Mouse (Mus musculus) colon, adult 2 months (tissue): ENCODE data around the gene Ring1. TPM values are rescaled to one million over a fixed set of nuclear protein-coding genes. Genes with fewer than 3 reads are reported as not detected.

Source experiments
- polyA plus RNA-seq: library from polyadenylated mRNA; depleted of rRNA; stranded (reverse); fragments of >200 nt; gene quantifications from 2 replicates; pipeline ENCODE4 v1.2.3, GENCODE M21; 2012; rRNA removed

Ring1 gene
- 80.0 and 97.6 TPM in 2 replicates for polyA plus RNA-seq

GRCm38 (mm10) chr17:34024317-34024821 lies at the start of gene Ring1:
Ring1 (minus strand) TSS chr17:34024680.

GRCm38 (mm10) chr17:34038878-34039561 lies 14.5 kb upstream of the Ring1 start, which contains the start of gene Col11a2:
Col11a2 (plus strand) TSS chr17:34039437.

GRCm38 (mm10) chr17:34031465-34032173 lies 7.1 kb upstream of the Ring1 start, which contains the start of the genes Slc39a7 and Rxrb:
Slc39a7 (minus strand) TSS chr17:34031682.
Rxrb (plus strand) TSS chr17:34031812.

GRCm38 (mm10) chr17:34027656-34028223 lies 3.3 kb upstream of the Ring1 start, which contains the start of gene H2-Ke6:
H2-Ke6 (minus strand) TSS chr17:34028060.

GRCm38 (mm10) chr17:34000150-34000537 lies 24.3 kb downstream of the Ring1 start, which contains the start of gene H2-K1:
H2-K1 (minus strand) TSS chr17:34000347.

Other genes starting within 250 kb of the Ring1 start
- 5.4 and 9.5 TPM in 2 replicates for gene Angptl4, start 242.8 kb downstream of the Ring1 start, polyA plus RNA-seq
- gene Kank3, start 214.2 kb downstream of the Ring1 start, polyA plus RNA-seq = 30.2 and 34.8 TPM in 2 replicates
- 815 and 940 TPM in 2 replicates for gene Rps28, start 200.1 kb downstream of the Ring1 start, polyA plus RNA-seq
- gene Ndufa7, start 200.1 kb downstream of the Ring1 start, polyA plus RNA-seq = 580 and 659 TPM in 2 replicates
- gene Cd320, start 181.6 kb downstream of the Ring1 start, polyA plus RNA-seq = 61.8 and 108 TPM in 2 replicates
- gene Gm7029, start 150.8 kb downstream of the Ring1 start, polyA plus RNA-seq = not detected in 2 replicates
- 12.1 and 12.9 TPM in 2 replicates for gene Kifc1, start 134.0 kb downstream of the Ring1 start, polyA plus RNA-seq
- gene Platr17, start 119.5 kb downstream of the Ring1 start, polyA plus RNA-seq = not detected in 2 replicates
- 32.6 and 36.6 TPM in 2 replicates for gene Daxx, start 115.3 kb downstream of the Ring1 start, polyA plus RNA-seq
- 244 and 249 TPM in 2 replicates for gene Tapbp, start 108.8 kb downstream of the Ring1 start, polyA plus RNA-seq
- 97.9 and 111 TPM in 2 replicates for gene Zbtb22, start 108.8 kb downstream of the Ring1 start, polyA plus RNA-seq
- gene Rgl2, start 95.1 kb downstream of the Ring1 start, polyA plus RNA-seq = 131 and 156 TPM in 2 replicates
- 18.8 and 21.1 TPM in 2 replicates for gene Pfdn6, start 84.3 kb downstream of the Ring1 start, polyA plus RNA-seq
- 15.9 and 18.7 TPM in 2 replicates for gene Wdr46, start 84.0 kb downstream of the Ring1 start, polyA plus RNA-seq
- gene B3galt4, start 73.2 kb downstream of the Ring1 start, polyA plus RNA-seq = 24.6 and 27.7 TPM in 2 replicates
- 54.1 and 71.0 TPM in 2 replicates for gene Vps52, start 68.9 kb downstream of the Ring1 start, polyA plus RNA-seq
- 366 and 518 TPM in 2 replicates for gene Rps18, start 68.7 kb downstream of the Ring1 start, polyA plus RNA-seq
- 2,709 and 3,111 TPM in 2 replicates for gene H2-K1, start 24.3 kb downstream of the Ring1 start, polyA plus RNA-seq
- gene H2-Ke6, start 3.4 kb upstream of the Ring1 start, polyA plus RNA-seq = 114 and 160 TPM in 2 replicates
- gene Slc39a7, start 7.0 kb upstream of the Ring1 start, polyA plus RNA-seq = 206 and 248 TPM in 2 replicates
- gene Rxrb, start 7.1 kb upstream of the Ring1 start, polyA plus RNA-seq = 83.2 and 89.6 TPM in 2 replicates
- gene Col11a2, start 14.8 kb upstream of the Ring1 start, polyA plus RNA-seq = 1.3 and 1.8 TPM in 2 replicates
- gene H2-Oa, start 67.7 kb upstream of the Ring1 start, polyA plus RNA-seq = 8.8 and 10.4 TPM in 2 replicates
- 33.6 and 41.0 TPM in 2 replicates for gene H2-DMa, start 94.9 kb upstream of the Ring1 start, polyA plus RNA-seq
- gene Brd2, start 98.0 kb upstream of the Ring1 start, polyA plus RNA-seq = 82.1 and 90.7 TPM in 2 replicates
- 18.1 and 19.6 TPM in 2 replicates for gene H2-DMb2, start 118.6 kb upstream of the Ring1 start, polyA plus RNA-seq
- 38.9 and 63.4 TPM in 2 replicates for gene H2-DMb1, start 128.4 kb upstream of the Ring1 start, polyA plus RNA-seq
- 27.1 and 29.4 TPM in 2 replicates for gene Tap1, start 162.9 kb upstream of the Ring1 start, polyA plus RNA-seq
- gene Psmb9, start 163.1 kb upstream of the Ring1 start, polyA plus RNA-seq = 46.3 and 67.5 TPM in 2 replicates
- gene Psmb8, start 173.0 kb upstream of the Ring1 start, polyA plus RNA-seq = 54.9 and 80.3 TPM in 2 replicates
- 37.1 and 41.0 TPM in 2 replicates for gene Tap2, start 178.8 kb upstream of the Ring1 start, polyA plus RNA-seq
- gene H2-Ob, start 214.2 kb upstream of the Ring1 start, polyA plus RNA-seq = 6.4 and 7.8 TPM in 2 replicates
- gene H2-Ab1, start 233.0 kb upstream of the Ring1 start, polyA plus RNA-seq = 668 and 781 TPM in 2 replicates